Mouse (Mus musculus): Measurements from ENCODE around the gene Zfp992. TPM values are rescaled to one million over a fixed set of nuclear protein-coding genes. Genes with fewer than 3 reads are reported as not detected.
"Not testable (repeated sequence)": the region's sequence is repeated elsewhere in the genome, so short reads cannot be mapped to it uniquely, and the experiment has no call there.

Zfp992 gene
- polyA plus RNA-seq, 1 experiment from 2014 or later = 4.4 TPM

DNA sequence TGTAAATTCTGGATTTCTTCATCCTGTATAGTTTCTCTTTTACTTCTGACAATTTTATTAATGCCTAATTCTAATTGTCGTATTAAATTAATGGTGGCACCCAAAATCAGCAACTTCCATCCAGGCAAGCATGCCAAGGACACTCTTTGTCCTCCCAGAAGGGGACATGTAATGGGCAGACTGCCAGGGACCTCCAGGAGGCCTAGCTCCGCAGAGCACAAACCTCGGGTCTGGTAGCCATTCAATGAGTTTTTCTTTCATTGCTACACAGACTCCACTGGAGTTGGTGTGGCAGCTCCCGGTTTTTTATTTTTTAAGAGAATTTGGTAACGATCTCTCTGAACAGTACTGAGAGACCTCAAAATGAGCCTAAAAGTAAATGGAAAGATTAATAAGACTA lies 11.9 kb downstream of the Zfp992 start:
- WGBS = 83% methylated on average over 5 of the region's 5 CpGs
- not testable (repeated sequence) for DNase-seq (ENCODE audit: low spot score)
- 0 out of 2 replicates have a peak, but pooled peaks have one; percentile 36 for ATAC-seq (replicated peaks; ENCODE audit: low FRiP score, low TSS enrichment, low read depth)

DNA sequence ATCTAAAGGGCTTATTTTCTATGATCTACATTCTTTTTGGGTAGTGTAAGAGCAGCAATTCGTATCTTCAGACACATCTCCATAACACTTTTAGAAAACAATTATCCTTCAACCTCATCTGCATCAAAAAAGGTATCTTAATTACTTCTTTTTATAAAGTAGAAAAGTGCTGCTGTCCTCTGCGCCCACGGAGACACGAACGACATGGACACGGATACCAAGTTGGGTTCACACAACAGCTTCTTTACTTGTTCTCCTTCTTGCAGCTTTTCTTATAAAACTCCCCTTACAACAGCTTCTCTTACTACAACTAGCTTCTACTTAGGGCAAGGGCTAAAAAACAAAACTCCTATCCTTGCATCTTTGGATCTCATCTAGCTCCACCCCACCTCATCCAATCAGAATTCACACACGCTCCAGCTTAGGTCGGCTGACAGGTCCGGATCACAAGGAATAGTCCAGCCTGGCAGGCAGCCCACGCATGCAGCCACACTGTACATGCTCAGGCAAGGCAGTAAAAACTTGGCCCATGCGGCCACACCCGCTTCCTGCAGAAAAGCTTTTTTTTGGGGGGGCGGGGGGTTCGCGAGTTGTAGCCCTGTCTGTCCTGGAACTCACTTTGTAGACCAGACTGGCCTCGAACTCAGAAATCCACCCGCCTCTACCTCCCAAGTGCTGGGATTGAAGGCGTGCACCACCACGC lies 15.0 kb downstream of the Zfp992 start:
- H3K4me1 ChIP-seq (replicated peaks; ENCODE audit: control insufficient read depth, insufficient read depth, low read length); H3K4me2 ChIP-seq (ENCODE audit: low read length); H3K4me3 ChIP-seq (ENCODE audit: low read depth, low read length); H3K27ac ChIP-seq (ENCODE audit: low read depth); H3K27me3 ChIP-seq (replicated peaks; ENCODE audit: control insufficient read depth, insufficient read depth, low read length); H3K9ac ChIP-seq (ENCODE audit: low read length); H3K36me3 ChIP-seq (ENCODE audit: control insufficient read depth, insufficient read depth, low read length): not testable (repeated sequence)
- WGBS = 89% methylated on average over 17 of the region's 19 CpGs
- DNase-seq (ENCODE audit: low spot score) (peak; percentile 25), ATAC-seq (replicated peaks; ENCODE audit: low FRiP score, low TSS enrichment, low read depth) (0 out of 2 replicates have a peak, but pooled peaks have one; percentile 47)
- peaks cover 21% of the 10 kb centered on the region for H3K9me3 ChIP-seq (ENCODE audit: control insufficient read depth, low read length)

More for the DNA sequence above, 11.9 kb downstream of the Zfp992 start:
- not testable (repeated sequence) for H3K27me3 ChIP-seq (replicated peaks; ENCODE audit: control insufficient read depth, insufficient read depth, low read length); H3K4me1 ChIP-seq (replicated peaks; ENCODE audit: control insufficient read depth, insufficient read depth, low read length); H3K9ac ChIP-seq (ENCODE audit: low read length); H3K27ac ChIP-seq (ENCODE audit: low read depth); H3K4me2 ChIP-seq (ENCODE audit: low read length); H3K36me3 ChIP-seq (ENCODE audit: control insufficient read depth, insufficient read depth, low read length); H3K4me3 ChIP-seq (ENCODE audit: low read depth, low read length)
- H3K9me3 ChIP-seq (ENCODE audit: control insufficient read depth, low read length) = peaks cover 49% of the 10 kb centered on the region

DNA sequence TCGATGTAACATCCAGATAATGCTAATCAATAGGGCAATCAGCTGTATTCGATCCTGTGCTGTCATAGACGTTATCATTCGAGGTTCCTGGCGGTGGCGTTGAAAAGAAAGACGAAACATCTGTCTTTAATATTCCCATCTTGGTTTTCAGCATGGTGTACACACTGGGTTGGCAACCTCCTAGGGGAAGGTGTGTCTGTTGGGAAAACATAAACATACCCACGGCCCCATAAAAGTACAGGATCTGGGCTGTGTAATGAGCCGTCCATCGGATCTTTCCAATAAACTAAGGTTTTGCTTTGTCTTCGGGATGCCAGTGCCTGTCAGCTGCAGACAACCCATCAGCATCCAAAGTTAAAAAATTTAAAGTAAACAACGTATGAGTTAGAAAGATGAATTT lies 21.2 kb downstream of the Zfp992 start:
- not testable (repeated sequence) for ATAC-seq (replicated peaks; ENCODE audit: low FRiP score, low TSS enrichment, low read depth); H3K9ac ChIP-seq (ENCODE audit: low read length); H3K27me3 ChIP-seq (replicated peaks; ENCODE audit: control insufficient read depth, insufficient read depth, low read length); H3K27ac ChIP-seq (ENCODE audit: low read depth); H3K4me1 ChIP-seq (replicated peaks; ENCODE audit: control insufficient read depth, insufficient read depth, low read length); DNase-seq (ENCODE audit: low spot score); H3K4me2 ChIP-seq (ENCODE audit: low read length); H3K36me3 ChIP-seq (ENCODE audit: control insufficient read depth, insufficient read depth, low read length); H3K4me3 ChIP-seq (ENCODE audit: low read depth, low read length)
- H3K9me3 ChIP-seq (ENCODE audit: control insufficient read depth, low read length) = peaks cover 16% of the 10 kb centered on the region
- 88% methylated on average over 9 of the region's 12 CpGs for WGBS

DNA sequence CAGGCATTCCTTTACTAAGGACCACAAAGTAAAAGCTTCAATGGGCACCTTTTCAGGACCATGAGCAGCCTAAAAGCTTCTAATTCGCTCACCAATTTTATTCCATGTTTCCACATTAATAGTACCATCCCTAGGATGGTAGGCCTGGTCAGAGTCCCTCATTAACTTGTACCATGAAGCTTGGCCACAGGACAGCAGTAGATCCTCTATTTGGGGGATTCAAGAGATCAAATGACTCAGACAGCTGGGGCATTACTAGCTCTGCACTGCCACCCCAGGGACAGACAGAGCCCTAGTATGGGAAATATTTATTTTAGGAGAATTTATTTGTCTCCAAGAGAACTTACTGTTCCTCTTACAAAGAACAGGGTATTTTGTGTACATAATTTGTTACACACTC lies 25.4 kb downstream of the Zfp992 start:
- not testable (repeated sequence) for H3K4me2 ChIP-seq (ENCODE audit: low read length); H3K36me3 ChIP-seq (ENCODE audit: control insufficient read depth, insufficient read depth, low read length); H3K9ac ChIP-seq (ENCODE audit: low read length); DNase-seq (ENCODE audit: low spot score); H3K27ac ChIP-seq (ENCODE audit: low read depth); H3K4me1 ChIP-seq (replicated peaks; ENCODE audit: control insufficient read depth, insufficient read depth, low read length); H3K27me3 ChIP-seq (replicated peaks; ENCODE audit: control insufficient read depth, insufficient read depth, low read length); H3K4me3 ChIP-seq (ENCODE audit: low read depth, low read length)
- WGBS = no CpG with 5 or more reads among the region's 1 CpGs
- ATAC-seq (replicated peaks; ENCODE audit: low FRiP score, low TSS enrichment, low read depth) = 0 out of 2 replicates have a peak, but pooled peaks have one; percentile 9
- peaks cover 35% of the 10 kb centered on the region for H3K9me3 ChIP-seq (ENCODE audit: control insufficient read depth, low read length)

DNA sequence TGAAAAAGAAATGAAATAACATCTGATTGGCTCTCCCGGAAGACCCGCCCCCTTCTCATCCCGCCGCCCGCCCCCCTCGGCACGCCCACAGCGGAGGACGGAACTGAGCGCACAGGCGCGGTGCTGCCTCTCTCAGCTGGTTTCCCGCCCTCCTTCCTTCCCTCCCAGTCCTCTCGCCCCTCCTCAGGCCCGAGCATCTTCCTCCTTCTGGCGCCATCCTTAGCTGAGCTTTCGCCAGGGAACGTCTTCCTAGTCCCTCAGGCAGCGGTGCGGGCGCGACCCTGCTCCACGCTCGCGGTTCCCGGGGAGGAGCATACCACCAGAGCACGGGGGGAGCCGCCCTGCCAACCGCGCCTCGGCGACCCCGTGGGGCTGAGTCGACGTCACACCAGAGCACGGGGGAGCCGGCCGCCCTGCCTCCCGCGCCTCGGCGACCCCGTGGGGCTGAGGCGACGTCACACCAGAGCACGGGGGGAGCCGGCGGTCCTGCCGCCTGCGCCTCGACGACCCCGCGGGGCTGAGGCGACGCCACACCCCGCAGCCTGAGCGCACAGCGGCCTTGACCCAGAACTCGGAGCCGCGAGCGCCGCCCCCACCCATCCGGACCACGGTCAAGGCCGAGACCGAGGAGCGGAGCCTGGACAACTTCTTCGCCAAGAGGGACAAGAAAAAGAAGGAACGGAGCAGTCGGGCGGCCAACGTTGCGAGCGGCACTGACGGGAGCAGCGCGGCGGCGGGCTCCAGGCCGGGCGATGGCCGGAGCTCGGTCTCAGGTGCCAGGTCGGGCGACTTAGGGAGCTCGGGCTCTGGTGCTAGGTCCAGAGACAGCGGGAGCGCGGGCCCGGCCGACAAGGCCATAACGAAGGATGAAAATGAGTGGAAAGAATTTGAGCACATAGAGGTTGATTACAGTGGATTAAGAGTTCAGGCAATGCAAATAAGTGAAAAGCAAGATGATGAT lies 26.2 kb downstream of the Zfp992 start:
- H3K27me3 ChIP-seq (replicated peaks; ENCODE audit: control insufficient read depth, insufficient read depth, low read length); H3K36me3 ChIP-seq (ENCODE audit: control insufficient read depth, insufficient read depth, low read length); H3K4me1 ChIP-seq (replicated peaks; ENCODE audit: control insufficient read depth, insufficient read depth, low read length); DNase-seq (ENCODE audit: low spot score); H3K9ac ChIP-seq (ENCODE audit: low read length); H3K4me2 ChIP-seq (ENCODE audit: low read length); H3K27ac ChIP-seq (ENCODE audit: low read depth); H3K4me3 ChIP-seq (ENCODE audit: low read depth, low read length): not testable (repeated sequence)
- H3K9me3 ChIP-seq (ENCODE audit: control insufficient read depth, low read length) = peaks cover 32% of the 10 kb centered on the region
- ATAC-seq (replicated peaks; ENCODE audit: low FRiP score, low TSS enrichment, low read depth) = peak; percentile 80
- WGBS = 53% methylated on average over 55 of the region's 94 CpGs

DNA sequence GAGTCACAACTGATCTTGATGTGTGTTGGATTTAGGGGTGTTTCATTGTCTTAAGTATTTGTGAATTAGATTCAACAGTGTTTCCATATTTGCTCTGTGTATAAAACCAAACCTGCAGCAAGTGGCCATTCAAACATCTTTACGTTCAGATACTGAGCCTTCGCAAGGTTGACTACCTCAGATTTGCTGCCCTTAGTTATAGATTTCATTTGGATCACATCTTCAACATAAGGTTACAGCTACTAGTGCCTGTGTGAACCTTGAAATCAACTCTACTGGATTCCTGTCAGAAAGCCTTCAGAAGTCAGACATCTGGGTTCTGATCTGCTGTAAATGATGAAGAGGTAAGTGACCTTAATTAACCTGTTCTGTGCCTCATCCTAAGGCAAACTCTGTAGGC lies 27.4 kb downstream of the Zfp992 start:
- peaks cover 37% of the 10 kb centered on the region for H3K9me3 ChIP-seq (ENCODE audit: control insufficient read depth, low read length)
- not testable (repeated sequence) for H3K4me2 ChIP-seq (ENCODE audit: low read length); DNase-seq (ENCODE audit: low spot score); H3K27me3 ChIP-seq (replicated peaks; ENCODE audit: control insufficient read depth, insufficient read depth, low read length); H3K9ac ChIP-seq (ENCODE audit: low read length); H3K4me3 ChIP-seq (ENCODE audit: low read depth, low read length); ATAC-seq (replicated peaks; ENCODE audit: low FRiP score, low TSS enrichment, low read depth); H3K4me1 ChIP-seq (replicated peaks; ENCODE audit: control insufficient read depth, insufficient read depth, low read length); H3K36me3 ChIP-seq (ENCODE audit: control insufficient read depth, insufficient read depth, low read length); H3K27ac ChIP-seq (ENCODE audit: low read depth)
- WGBS = 94% methylated on average over 2 of the region's 2 CpGs

DNA sequence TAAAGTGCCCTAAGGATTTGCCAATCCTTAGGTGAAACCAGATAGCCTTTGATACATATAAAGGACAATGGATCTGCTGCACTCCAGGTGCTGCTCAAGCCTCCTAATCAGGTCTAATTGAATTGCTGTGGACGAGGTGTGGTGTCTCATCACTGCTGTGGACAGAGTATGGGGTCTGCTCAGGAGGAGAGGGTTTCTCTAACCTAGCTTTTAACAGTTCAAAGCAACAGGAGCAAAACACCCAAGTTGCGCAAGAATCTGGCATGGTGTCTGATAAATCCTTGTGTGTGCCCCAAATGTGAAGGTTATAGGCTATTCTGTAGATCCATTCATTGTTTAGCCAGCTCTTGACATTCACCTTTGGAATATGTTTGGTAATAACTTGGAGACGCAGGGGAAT lies 28.1 kb downstream of the Zfp992 start:
- H3K9me3 ChIP-seq (ENCODE audit: control insufficient read depth, low read length) = peaks cover 41% of the 10 kb centered on the region
- WGBS = 83% methylated on average over 3 of the region's 3 CpGs
- H3K9ac ChIP-seq (ENCODE audit: low read length); ATAC-seq (replicated peaks; ENCODE audit: low FRiP score, low TSS enrichment, low read depth); H3K4me3 ChIP-seq (ENCODE audit: low read depth, low read length); H3K4me2 ChIP-seq (ENCODE audit: low read length); H3K4me1 ChIP-seq (replicated peaks; ENCODE audit: control insufficient read depth, insufficient read depth, low read length); H3K27me3 ChIP-seq (replicated peaks; ENCODE audit: control insufficient read depth, insufficient read depth, low read length); H3K36me3 ChIP-seq (ENCODE audit: control insufficient read depth, insufficient read depth, low read length); DNase-seq (ENCODE audit: low spot score); H3K27ac ChIP-seq (ENCODE audit: low read depth): not testable (repeated sequence)

DNA sequence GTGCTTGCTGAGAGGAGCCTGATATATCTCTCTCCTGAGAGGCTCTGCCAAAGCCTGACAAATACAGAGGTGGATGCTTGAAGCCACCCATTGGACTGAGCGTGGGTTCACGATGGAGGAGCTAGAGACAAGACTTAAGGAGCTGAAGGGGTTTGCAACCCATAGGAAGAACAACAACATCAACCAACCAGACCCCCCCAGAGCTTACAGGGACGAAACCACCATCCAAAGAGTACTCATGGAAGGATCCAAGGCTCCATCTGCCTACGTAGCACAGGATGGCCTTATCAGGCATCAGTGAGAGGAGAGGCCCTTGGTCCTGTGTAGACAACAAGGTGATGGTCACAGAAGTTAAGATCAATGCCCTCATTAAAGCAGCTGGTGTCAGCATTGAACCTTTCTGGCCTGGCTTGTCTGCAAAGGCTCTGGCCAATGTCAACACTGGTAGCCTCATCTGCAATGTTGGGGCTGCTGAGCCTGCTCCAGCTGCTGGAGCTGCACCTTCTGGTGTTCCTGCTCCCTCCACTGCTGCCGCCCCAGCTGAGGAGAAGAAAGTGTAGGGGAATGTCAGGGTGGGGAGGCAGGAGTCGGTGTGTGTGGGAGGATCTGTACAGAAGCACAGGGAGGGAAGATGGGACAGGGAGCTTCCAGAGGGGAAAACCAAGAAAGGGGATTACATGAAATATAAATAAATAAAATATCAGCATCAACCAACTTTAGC lies 31.7 kb downstream of the Zfp992 start:
- not testable (repeated sequence) for H3K27ac ChIP-seq (ENCODE audit: low read depth); H3K4me3 ChIP-seq (ENCODE audit: low read depth, low read length); H3K9ac ChIP-seq (ENCODE audit: low read length); H3K27me3 ChIP-seq (replicated peaks; ENCODE audit: control insufficient read depth, insufficient read depth, low read length); H3K4me2 ChIP-seq (ENCODE audit: low read length); DNase-seq (ENCODE audit: low spot score); H3K36me3 ChIP-seq (ENCODE audit: control insufficient read depth, insufficient read depth, low read length); H3K4me1 ChIP-seq (replicated peaks; ENCODE audit: control insufficient read depth, insufficient read depth, low read length)
- H3K9me3 ChIP-seq (ENCODE audit: control insufficient read depth, low read length) = peaks cover 61% of the 10 kb centered on the region
- WGBS = 69% methylated on average over 6 of the region's 6 CpGs
- peak; percentile 19; the same call in 1 of the 2 replicates for ATAC-seq (replicated peaks; ENCODE audit: low FRiP score, low TSS enrichment, low read depth)
